Mouse (Mus musculus) frontal cortex, adult 2 months (tissue): Measurements from ENCODE around the gene Hoxd13. TPM values are rescaled to one million over a fixed set of nuclear protein-coding genes. Genes with fewer than 3 reads are reported as not detected.

Experiments used
- DNase-seq, 2 experiments: peaks; one replicate each; pipeline ENCODE4 v3.0.0; 2022; ENCODE audit warnings: low spot score in 1 of 2; ENCODE audit errors: extremely low spot score in 1 of 2
- polyA plus RNA-seq: library from polyadenylated mRNA; depleted of rRNA; stranded (reverse); fragments of >200 nt; gene quantifications from 2 replicates; pipeline ENCODE4 v1.2.3, GENCODE M21; 2012

The Hoxd13 gene
- polyA plus RNA-seq, 1 experiment: not detected

DNA sequence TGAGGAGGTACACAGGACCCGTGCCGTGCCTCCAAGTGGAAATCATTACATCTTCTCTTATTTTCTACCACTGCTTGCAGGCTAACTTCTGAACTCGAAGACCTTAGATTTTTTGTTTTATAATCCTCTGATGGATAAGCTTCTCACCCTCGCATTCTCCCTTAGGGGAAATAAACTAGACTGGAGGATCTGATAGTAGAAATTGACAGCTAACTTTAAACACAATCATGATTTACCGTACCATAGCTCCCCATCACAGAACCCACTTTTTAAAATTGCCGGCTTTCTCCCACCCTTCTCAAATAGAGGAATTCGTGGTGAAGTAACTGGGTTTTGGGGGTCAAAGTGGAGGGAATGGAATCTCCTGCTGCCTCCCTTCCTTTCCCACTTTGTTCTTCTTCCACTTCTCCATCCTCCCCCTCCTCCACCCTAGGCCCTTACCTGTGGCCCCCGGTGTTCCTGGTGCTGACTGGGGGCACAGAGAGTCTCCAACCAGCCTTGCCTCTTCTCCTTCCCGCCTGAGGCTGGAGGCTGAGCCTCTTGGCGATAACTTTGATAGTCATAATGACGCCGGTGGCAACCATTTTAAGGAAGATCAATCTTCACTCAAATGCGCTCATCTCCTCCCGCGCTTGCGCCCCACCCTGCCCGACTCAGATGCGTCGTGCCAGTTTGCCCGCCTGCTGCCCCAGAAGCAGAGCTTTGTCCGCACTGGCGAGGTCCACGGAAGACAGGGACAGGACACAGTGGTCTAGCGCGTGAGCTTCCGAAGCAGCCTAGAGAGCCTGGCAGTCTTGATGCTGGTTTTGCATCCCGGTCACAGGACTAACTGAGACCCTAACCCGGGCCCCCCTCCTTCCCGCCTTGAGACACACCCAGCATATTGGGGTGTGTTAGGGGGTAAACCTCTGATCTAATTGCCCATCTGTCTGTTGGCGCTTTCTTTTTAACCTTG lies 7.4 kb upstream of the Hoxd13 start:
- no peak for DNase-seq

DNA sequence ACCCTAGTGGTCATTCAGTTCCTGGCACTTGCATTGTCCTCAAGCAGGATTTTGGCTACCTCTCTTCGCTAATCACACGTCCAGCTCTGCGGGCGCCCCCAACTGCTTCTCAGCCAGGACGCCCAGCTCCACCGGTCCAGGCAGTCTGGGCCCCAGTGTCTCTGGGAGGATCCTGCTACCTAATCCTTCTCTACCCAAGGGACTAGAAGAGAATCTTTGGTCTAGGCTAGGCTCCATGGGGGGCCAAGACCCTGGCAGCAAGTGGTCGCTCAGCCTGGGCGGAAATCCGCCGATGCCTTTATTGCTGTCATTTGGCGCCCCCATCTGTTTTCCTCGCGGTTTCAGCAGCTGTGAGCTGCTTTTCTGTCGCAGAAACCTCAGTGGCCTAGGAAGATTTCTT lies 6.4 kb upstream of the Hoxd13 start:
- DNase-seq: peak in 1 of 2 experiments; percentile 59

DNA sequence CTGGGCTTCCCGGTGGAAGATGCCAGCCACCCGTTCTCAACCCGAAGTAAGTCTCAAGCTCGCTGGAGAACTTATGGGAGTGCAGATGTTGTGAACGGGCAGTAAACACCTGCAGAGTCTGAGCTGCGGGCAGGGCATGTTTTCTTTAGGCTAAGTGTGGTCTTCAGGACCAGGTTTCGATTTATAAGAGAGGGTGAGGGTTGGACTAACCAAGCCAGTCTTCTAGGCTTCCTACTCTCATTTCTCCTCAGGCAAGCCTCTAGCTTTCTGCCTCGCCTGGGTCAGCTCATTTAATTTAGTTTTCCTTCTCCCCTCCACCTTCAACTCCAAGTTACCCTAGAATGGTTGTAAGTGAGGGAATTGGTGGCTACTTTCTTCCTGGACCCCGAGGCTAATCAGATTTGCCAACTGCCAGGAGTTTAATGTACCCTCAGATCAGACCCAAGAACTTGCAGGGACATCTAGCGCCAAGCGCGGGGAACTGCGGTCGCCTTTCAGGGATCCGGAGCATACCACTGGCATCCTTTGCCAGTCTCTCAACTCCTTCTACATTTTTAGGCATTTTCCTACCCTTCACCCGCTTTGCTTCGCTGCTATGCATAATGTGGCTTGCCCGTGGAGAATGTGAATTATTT lies 4.7 kb upstream of the Hoxd13 start:
- DNase-seq: peak in 1 of 2 experiments; percentile 77

DNA sequence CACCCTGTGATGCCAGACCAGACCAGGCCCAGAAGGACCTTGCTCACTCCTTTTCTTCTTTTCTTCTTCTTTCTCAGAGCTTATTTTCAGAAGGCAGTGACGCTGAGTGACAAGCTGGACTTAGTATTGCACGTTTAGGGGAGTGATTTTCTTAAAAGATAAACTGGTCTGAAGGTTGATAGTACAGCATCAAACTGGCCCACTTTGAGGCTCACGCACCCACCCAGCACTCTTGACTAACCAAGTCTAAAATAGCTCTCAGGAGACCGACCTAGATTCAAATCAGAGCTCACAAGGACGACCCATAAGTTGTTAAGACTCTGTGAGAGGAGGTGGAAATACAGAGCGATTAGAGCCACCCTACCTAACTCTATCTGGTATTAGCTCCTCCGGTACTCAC lies 1.7 kb upstream of the Hoxd13 start:
- DNase-seq: no peak

DNA sequence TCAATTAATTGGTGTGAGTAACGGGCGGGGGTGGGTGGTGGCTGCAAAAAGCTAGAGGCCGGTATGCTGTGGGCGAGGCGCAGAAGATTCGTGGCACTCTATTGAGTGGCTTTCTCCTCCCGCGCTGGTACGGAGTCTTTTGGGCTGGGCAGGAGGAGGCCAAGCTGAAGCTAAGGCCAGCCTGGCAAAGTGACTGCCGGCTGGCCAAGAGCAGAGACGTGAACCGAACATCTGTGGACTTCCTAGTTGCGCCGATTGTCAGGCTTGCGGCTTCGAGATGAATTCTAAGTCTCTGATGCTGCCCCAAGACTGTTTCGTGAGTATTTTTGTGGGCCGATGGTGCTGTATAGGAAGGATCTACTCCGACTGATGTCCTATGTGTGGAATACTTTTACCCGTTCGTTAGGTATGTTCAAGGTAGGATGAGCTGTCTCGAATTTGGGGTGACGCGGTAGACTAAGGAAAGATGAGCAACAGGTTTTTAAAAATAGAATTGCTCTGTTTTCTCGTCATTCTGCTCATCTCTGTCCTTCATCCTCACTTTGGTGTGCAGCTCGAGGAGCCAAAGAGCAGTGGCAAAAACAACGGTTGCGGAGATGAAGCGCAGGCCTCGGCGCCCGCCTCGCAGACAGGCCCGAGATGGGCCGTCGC lies 794 bp upstream of the Hoxd13 start:
- DNase-seq: no peak

DNA sequence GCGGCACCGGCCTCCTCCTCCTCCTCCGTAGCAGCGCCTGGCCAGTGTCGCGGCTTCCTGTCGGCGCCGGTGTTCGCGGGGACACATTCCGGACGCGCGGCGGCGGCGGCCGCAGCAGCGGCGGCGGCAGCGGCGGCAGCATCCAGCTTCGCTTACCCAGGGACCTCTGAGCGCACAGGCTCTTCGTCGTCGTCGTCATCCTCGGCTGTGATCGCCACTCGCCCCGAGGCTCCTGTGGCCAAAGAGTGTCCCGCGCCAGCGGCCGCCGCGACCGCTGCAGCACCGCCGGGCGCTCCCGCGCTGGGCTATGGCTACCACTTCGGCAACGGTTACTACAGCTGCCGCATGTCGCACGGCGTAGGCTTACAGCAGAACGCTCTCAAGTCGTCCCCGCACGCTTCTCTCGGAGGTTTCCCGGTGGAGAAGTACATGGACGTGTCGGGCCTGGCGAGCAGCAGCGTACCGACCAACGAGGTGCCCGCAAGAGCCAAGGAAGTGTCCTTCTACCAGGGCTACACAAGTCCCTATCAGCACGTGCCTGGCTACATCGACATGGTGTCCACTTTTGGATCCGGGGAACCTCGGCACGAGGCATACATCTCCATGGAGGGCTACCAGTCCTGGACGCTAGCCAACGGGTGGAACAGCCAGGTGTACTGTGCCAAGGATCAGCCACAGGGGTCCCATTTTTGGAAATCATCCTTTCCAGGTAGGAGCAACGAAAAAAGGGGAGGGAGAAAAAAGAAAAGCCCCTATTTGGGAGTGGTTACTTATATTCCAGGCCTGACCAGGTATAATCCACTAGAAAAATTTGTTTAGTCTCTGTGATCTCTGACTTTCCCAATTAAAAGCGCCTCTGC lies 490 bp downstream of the Hoxd13 start:
- DNase-seq: no peak

DNA sequence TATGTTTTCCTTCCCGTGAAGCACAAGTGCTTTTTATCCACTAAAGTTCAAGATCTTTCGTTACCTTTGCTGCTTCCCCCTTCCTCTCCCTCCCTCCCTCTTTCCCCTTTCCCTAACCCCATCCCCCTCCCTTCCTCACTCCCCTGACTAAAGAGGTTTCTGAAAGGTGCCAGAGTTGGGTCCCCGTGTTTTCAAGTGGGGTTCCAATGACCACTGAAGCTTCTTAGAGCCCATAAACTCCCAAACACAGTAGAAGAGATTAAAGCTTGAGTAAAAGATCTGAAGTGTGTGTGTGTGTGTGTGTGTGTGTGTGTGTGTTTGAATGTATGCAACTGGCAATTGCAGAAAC lies 1.1 kb downstream of the Hoxd13 start:
- DNase-seq: no peak

DNA sequence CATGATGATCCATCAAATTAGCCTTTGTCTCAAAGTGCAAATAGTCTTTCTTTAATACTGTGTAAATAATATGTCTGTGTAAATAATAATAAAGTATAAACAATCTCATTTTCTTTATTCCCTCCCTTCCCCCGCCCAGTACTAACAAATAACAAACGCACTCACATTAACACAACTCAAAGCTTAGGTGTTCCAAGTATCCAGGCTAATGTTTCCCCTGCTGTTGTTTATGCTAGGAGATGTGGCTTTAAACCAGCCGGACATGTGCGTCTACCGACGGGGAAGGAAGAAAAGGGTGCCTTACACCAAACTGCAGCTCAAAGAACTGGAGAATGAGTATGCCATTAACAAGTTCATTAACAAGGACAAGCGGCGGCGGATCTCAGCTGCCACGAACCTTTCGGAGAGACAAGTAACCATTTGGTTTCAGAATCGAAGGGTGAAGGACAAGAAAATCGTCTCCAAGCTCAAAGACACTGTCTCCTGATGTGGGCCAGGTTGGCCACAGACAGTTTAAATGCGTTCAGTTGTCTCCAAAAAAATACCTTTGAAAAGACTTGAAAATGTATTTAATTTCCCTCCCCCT lies 1.6 kb downstream of the Hoxd13 start:
- DNase-seq: no peak

DNA sequence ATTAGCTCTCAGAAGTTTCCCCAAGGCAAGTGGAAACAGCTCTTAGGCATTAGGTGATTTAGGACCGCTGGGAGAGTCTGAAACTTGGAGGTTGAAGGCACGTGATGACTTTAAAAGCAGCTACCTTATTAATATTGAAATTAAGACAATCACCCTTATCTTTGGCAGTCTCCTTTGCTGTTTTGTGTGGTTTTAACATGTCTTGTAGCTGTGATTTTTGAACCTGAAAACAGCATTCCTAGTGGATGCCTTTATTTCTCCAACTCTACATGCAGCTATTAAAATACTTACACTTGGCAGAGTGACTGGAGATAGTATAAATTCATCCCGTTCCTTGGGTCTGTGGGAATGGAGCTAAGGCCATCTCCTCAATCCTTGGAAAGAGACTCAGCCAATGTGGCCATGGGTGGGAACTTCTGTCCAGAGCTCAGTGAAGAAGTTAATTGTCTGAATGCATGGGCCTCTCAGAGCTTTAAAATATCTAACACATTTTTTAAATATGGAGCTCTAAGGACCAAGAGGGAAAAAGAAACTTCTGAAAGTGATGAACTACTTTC lies 2.6 kb downstream of the Hoxd13 start:
- no peak for DNase-seq

DNA sequence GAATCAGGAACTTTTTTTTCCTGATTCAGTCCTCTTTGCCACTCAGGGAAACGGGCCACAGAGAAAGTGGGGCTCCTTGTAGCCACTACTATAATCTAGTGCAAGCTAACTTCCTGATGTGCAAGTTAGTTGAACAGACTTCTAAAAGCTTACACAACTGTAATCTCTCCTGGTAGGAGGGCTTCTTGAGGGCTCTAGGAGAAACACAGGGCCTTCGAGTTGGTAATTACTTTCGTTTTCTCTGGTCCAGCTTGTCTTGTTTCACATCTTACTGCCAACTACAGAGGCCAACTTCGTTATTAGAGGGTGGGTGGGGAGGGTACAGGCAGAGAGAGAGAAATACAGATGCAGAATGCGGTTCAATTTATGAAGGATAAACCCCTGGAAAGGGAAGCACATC lies 3.7 kb downstream of the Hoxd13 start:
- no peak for DNase-seq

DNA sequence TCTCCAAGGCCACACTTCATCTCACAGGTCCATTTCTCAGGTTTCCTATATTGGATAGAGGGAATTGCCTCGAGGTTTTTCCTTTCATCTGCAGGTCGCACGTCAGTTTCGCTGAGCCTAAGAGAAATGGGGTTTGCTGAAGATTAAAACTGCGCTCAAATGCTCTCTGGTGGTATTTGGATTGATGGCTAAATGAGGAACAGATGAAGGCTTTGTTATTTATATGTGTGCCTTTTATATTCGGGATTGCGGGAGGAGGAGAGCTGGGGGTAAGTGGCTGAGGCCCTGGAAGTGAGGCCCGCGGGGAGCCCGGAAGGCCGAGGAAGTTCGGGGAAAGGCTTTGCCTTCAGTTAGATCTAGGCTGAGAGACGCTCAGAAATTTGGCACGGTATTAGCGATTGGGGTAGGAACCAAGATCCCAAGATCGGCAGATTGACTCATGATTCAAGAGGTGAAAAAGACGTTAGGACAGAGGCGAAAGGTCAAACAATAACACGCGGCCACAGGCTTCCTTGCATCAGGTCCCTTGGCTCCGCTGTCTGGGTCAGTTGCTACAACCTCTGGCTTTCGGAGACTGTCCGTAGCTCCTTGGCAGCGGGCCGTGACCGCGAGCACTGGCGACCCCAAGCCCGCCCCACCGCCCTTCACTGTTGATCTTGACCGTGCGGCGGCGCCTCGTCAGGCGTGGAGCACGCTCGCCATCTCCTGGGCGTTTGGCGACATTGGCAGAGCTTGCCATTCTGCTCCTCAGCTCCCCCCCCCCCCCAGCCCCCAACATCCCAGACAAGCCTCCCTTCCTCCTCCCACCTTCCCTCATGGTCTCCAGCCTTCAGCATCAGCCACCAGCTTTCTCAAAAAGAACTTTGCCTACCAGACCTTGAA lies 4.6 kb downstream of the Hoxd13 start:
- DNase-seq: no peak

DNA sequence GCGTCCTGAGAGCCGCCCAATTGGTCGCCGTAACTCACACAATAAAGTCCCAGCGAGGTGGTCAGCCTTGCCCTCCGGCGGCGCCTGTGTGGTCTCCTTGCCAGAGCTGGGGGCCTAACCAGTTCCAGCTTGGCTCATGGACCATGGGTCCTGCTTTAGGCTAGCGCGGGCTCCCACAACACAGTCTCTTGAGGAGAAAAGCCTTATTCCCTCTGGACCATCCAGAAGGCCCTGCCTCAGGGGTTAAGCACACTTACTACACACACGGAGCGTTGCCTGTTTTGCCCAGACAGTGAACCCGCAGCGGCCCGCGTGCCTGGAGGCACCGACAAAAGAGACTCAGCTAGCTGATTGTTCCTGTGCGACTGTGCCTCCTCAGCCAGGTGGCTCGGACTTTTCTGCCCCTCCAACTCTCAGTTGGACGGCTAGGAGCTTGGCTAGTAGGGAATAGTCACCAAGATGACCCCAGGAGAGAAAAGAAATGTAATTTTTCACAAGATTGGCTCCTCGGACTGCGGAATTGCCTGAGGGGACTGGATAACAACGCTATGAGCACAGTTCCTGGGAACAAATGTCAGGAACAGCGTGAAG lies 5.8 kb downstream of the Hoxd13 start:
- no peak for DNase-seq

DNA sequence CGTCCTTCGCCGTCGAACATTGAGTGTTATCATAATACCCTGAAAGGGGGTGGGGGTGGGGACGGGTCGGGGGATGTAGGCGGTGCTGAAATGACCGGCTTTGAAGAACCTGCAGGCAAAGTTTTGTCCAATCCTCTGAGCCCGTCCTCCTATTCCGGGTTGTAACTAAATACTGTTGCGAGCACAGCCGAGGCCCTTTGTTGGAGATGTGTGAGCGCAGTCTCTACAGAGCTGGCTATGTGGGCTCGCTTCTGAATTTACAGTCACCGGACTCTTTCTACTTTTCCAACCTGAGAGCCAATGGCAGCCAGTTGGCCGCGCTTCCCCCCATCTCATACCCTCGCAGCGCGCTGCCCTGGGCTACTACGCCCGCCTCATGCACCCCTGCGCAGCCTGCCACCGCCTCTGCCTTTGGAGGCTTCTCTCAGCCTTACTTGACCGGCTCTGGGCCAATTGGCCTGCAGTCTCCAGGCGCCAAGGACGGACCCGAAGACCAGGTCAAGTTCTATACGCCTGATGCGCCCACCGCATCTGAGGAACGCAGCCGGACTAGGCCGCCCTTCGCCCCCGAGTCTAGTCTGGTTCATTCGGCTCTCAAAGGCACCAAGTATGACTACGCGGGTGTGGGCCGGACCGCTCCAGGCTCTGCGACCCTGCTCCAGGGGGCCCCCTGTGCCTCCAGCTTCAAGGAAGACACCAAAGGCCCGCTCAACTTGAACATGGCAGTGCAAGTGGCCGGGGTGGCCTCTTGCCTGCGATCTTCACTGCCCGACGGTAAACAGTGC lies 7.0 kb downstream of the Hoxd13 start, which contains the start of gene Hoxd12:
Hoxd12 (plus strand) TSS at position 133 of the 785 bp plus-strand sequence.
- no peak for DNase-seq

DNA sequence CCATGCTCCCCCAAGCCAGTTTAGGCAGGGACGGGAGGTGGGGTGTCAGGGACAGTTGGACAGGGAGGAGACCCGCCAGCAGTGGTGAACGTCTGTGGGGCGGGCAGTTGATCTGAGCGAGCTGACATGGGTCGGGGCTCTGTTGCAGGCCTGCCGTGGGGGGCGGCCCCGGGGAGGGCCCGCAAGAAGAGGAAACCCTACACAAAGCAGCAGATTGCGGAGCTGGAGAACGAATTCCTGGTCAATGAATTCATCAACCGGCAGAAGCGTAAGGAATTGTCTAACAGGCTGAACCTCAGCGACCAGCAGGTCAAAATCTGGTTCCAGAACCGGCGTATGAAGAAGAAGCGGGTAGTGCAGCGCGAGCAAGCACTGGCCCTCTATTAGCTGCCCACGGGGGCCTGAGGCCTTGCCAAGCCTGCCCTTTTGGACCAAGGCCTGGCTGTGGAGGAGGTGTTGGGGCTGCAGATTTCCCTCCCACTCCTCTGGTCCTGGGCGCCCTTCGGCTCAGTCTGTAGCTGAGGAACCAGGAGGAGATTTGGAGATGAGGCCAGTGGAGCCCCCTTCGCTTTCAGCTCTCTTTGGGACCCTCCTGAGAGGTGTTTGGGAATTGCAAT lies 7.7 kb downstream of the Hoxd13 start:
- no peak for DNase-seq

DNA sequence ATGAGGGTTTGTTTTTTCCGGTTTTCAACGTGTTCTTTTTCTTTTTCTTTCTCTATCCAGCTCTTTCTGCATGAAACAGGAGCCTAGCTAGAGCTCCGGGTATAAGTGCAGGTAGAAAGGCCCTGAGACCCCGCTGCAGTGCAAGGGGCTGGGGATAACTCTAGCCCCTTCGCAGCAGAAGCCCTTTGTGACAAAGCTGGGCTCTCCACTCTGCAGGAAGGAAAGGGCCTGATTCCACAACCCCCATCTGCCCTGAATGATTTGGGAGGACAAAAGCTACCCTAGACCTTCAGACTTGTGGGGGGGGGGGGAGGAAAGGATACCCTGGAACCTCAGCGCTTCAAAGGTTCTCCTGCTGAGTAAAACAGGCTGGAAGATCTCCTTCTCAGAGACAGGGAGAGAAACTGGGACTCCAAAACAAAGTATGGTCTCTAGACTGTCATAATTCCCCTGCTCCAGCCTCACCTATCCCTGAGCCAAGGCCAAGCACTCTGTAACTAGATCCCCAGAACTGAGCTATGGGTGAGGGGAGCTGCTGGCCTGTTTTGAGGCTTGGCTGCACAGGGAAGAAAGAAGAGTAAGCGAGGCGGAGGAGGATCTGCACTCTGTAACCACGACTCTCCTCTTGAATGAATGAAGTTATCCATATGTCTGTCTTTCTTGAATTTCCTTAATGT lies 8.4 kb downstream of the Hoxd13 start:
- DNase-seq: no peak

DNA sequence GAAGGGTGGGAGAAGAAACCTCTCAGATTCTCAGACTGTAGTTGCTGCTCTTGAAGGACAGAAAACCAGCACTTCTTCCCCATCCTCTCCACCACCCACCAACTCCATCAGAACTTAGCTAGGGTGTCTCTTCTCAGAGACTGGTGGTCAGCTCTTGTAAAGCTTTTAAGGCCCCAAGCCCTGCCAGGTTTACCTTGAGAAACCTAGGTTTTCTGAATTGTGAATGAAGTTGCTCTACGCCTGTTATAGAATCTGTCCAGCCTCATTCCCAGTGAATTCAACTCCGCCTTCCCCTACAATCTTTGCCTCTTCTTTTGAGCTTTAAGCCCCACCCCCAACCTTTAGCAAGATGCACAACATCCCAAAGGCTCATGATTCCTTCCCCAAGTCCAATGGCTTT lies 9.0 kb downstream of the Hoxd13 start:
- DNase-seq: no peak
